12 mouse cellular contexts compared by ENCODE assay signal in genomic region chr1:60716567-60716966, GRCm38 (mm10). TPM values are rescaled to one million over a fixed set of nuclear protein-coding genes. Genes with fewer than 3 reads are reported as not detected.
A peak's percentile ranks its signal among the peaks of the same experiment; 100 is the strongest.
DNase-seq lines count a peak whose midpoint lies in the region; ATAC-seq and TF ChIP-seq lines count a peak whose summit lies in the region.
"Had no signal": no experiment of that assay in that cellular context is flagged by ENCODE, and none has a peak within 500 bp of the region (broad histone marks: within the 10 kb centered on the region; RNA-seq: fewer than 3 reads in every experiment).

Gene Cd28 (plus strand): TSS chr1:60716800.

- H3K27ac ChIP-seq in kidney, postnatal 0 days = peak within 1 kb of the TSS; percentile 36; the same call in 1 of the 2 replicates
- peak within 1 kb of the TSS; percentile 82 for H3K27ac ChIP-seq in brown adipose tissue, adult 24 weeks (replicated peaks; ENCODE audit: low read depth, low read length)
- peak within 1 kb of the TSS; percentile 26; the same call in 1 of the 2 replicates for H3K27ac ChIP-seq in limb, embryonic 14.5 days (replicated peaks; ENCODE audit: low read depth, low read length)
- H3K27ac ChIP-seq in midbrain, embryonic 13.5 days = no peak within 1 kb of the TSS
- H3K27ac ChIP-seq: forebrain, embryonic 13.5 days had no signal

- TF ChIP-seq CTCF in kidney, postnatal 0 days (IDR thresholded peaks at IDR 0.05; ENCODE audit: low read depth) = no peak

- no peaks in the 10 kb centered on the region for H3K36me3 ChIP-seq in kidney, postnatal 0 days (ENCODE audit: insufficient read depth, low read length)
- H3K36me3 ChIP-seq in limb, embryonic 14.5 days (ENCODE audit: control insufficient read depth, insufficient read depth, low read length) = no peaks in the 10 kb centered on the region
- no peaks in the 10 kb centered on the region for H3K36me3 ChIP-seq in midbrain, embryonic 13.5 days

- WGBS in kidney, postnatal 0 days = 80% methylated on average over 5 of the region's 5 CpGs
- 77% methylated on average over 5 of the region's 5 CpGs for WGBS in limb, embryonic 14.5 days
- WGBS in midbrain, embryonic 13.5 days = 94% methylated on average over 5 of the region's 5 CpGs

- ATAC-seq in kidney, postnatal 0 days (replicated peaks; ENCODE audit: low FRiP score, low read depth) = no peak
- ATAC-seq in limb, embryonic 14.5 days (ENCODE audit: low FRiP score, low read depth) = no peak
- ATAC-seq in midbrain, embryonic 13.5 days = no peak

- H3K4me2 ChIP-seq in kidney, postnatal 0 days (ENCODE audit: low read length) = no peak within 1 kb of the TSS
- H3K4me2 ChIP-seq in limb, embryonic 14.5 days (replicated peaks; ENCODE audit: low read depth, low read length, severe bottlenecking) = no peak within 1 kb of the TSS
- H3K4me2 ChIP-seq in midbrain, embryonic 13.5 days (replicated peaks) = no peak within 1 kb of the TSS
- H3K4me2 ChIP-seq: forebrain, embryonic 13.5 days; midbrain, embryonic 11.5 days had no signal

- no peaks in the 10 kb centered on the region for H3K27me3 ChIP-seq in kidney, postnatal 0 days (ENCODE audit: insufficient read depth, low read length)
- H3K27me3 ChIP-seq in limb, embryonic 14.5 days (ENCODE audit: control insufficient read depth, insufficient read depth, low read length) = no peaks in the 10 kb centered on the region
- no peaks in the 10 kb centered on the region for H3K27me3 ChIP-seq in midbrain, embryonic 13.5 days
- H3K27me3 ChIP-seq: CH12.LX; forebrain, embryonic 13.5 days had no signal

- DNase-seq in kidney, postnatal 0 days (ENCODE audit: low spot score) = no peak
- DNase-seq in kidney, postnatal 14 days = no peak
- peak; percentile 54 to 77 for DNase-seq in heart, adult 9 months (ENCODE audit: low spot score in 2 of 2)
- no peak for DNase-seq in limb, embryonic 14.5 days (ENCODE audit: low spot score)
- no peak for DNase-seq in frontal cortex, postnatal 25 days (ENCODE audit: low spot score in 2 of 2)
- DNase-seq in urinary bladder, postnatal 25 days (ENCODE audit: low spot score) = no peak
- DNase-seq: kidney, adult 11 months had no signal

- H3K4me3 ChIP-seq in kidney, postnatal 0 days (replicated peaks; ENCODE audit: low read depth, low read length) = no peak within 1 kb of the TSS
- H3K4me3 ChIP-seq in brown adipose tissue, adult 24 weeks (ENCODE audit: insufficient read depth, low read depth, low read length) = 0 out of 2 replicates have a peak within 1 kb of the TSS, but pooled peaks have one; percentile 1
- no peak within 1 kb of the TSS for H3K4me3 ChIP-seq in limb, embryonic 14.5 days (replicated peaks; ENCODE audit: low read length)
- no peak within 1 kb of the TSS for H3K4me3 ChIP-seq in midbrain, embryonic 13.5 days (replicated peaks)
- H3K4me3 ChIP-seq: forebrain, embryonic 13.5 days had no signal

- TF ChIP-seq POLR2A in limb, embryonic 14.5 days (IDR thresholded peaks at IDR 0.05; ENCODE audit: borderline replicate concordance, extremely low read depth, insufficient read depth, insufficient read length) = no peak

- H3K4me1 ChIP-seq in kidney, postnatal 0 days (replicated peaks; ENCODE audit: insufficient read depth, low read length) = no peaks in the 10 kb centered on the region
- H3K4me1 ChIP-seq in brown adipose tissue, adult 24 weeks (ENCODE audit: control insufficient read depth, insufficient read depth, insufficient read length, low read length) = peaks cover 18% of the 10 kb centered on the region
- H3K4me1 ChIP-seq in limb, embryonic 14.5 days (ENCODE audit: control insufficient read depth, insufficient read depth, low read length) = no peaks in the 10 kb centered on the region
- H3K4me1 ChIP-seq in midbrain, embryonic 13.5 days (replicated peaks) = no peaks in the 10 kb centered on the region

- H3K9ac ChIP-seq in kidney, postnatal 0 days (ENCODE audit: low read depth, low read length) = no peak within 1 kb of the TSS
- no peak within 1 kb of the TSS for H3K9ac ChIP-seq in limb, embryonic 14.5 days (ENCODE audit: low read depth, low read length, severe bottlenecking)
- no peak within 1 kb of the TSS for H3K9ac ChIP-seq in midbrain, embryonic 13.5 days (replicated peaks)
- H3K9ac ChIP-seq: forebrain, embryonic 13.5 days had no signal

- H3K9me3 ChIP-seq in kidney, postnatal 0 days (replicated peaks; ENCODE audit: low read length) = no peaks in the 10 kb centered on the region
- H3K9me3 ChIP-seq in limb, embryonic 14.5 days (ENCODE audit: control insufficient read depth, low read length) = no peaks in the 10 kb centered on the region
- H3K9me3 ChIP-seq in midbrain, embryonic 13.5 days = no peaks in the 10 kb centered on the region
- H3K9me3 ChIP-seq: forebrain, embryonic 13.5 days had no signal

RNA-seq across cellular contexts. Expression of gene Cd28, which starts in this region (rescaled TPM):
- 0.10 and 0.16 TPM in 2 replicates for polyA plus RNA-seq in kidney, postnatal 0 days (2015; fragmentation: Nextera tagmentation; extraction: Ambion mirVana)
- polyA plus RNA-seq in brown adipose tissue, adult 24 weeks (2012; ENCODE audit: insufficient read depth, insufficient read length, missing spikeins) = not detected in 2 replicates
- 0.24 and 0.45 TPM in 2 replicates for polyA plus RNA-seq in limb, embryonic 14.5 days (2012; rRNA removed)
- polyA plus RNA-seq in limb, embryonic 14.5 days (2014; fragmentation: Nextera tagmentation; extraction: Ambion mirVana) = 0.25 and 0.57 TPM in 2 replicates
- 0.10 and 0.16 TPM in 2 replicates for polyA plus RNA-seq in midbrain, embryonic 13.5 days (2015; fragmentation: Nextera tagmentation; extraction: Ambion mirVana)

Comparison
In these comparisons a context has a peak if more than half of its experiments do, and no peak if none do; other contexts are left out.
1. DNase-seq: peak in heart, adult 9 months (2 of 2); none in kidney, postnatal 0 days (single experiment), kidney, postnatal 14 days (single experiment), limb, embryonic 14.5 days (single experiment), frontal cortex, postnatal 25 days (0 of 2) and urinary bladder, postnatal 25 days (single experiment).